Mouse (Mus musculus): ENCODE data around the gene Sacs.

Gene Sacs

DNA sequence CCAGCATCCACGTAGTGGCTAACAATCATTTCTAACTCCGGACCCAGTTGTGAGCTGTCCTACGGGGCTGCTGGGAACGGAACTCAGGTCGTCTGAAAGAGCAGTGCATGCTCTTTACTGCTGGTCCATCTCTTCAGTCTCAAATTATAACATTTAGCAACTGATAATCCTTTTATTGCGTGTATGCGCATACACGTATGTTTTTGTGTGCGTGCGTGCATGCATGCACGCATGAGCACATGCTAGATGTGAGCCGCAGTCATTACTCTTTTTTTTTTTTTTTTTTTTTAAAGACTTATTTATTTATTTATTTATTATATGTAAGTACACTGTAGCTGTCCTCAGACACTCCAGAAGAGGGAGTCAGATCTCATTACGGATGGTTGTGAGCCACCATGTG, 12.2 kb downstream of the Sacs start:
- POLR2A ChIA-PET = interaction anchor here in 1 of 4 experiments (1.2 kb wide), 1 partner anchor 30 kb away, joined by 3 read pairs; no protein-coding TSS in a partner anchor
- CTCF ChIA-PET = interaction anchor here in 2 of 4 experiments (0.6 kb wide), 3 partner anchors 167 to 407 kb away, joined by 3 to 5 read pairs (median 3); no protein-coding TSS in a partner anchor

DNA sequence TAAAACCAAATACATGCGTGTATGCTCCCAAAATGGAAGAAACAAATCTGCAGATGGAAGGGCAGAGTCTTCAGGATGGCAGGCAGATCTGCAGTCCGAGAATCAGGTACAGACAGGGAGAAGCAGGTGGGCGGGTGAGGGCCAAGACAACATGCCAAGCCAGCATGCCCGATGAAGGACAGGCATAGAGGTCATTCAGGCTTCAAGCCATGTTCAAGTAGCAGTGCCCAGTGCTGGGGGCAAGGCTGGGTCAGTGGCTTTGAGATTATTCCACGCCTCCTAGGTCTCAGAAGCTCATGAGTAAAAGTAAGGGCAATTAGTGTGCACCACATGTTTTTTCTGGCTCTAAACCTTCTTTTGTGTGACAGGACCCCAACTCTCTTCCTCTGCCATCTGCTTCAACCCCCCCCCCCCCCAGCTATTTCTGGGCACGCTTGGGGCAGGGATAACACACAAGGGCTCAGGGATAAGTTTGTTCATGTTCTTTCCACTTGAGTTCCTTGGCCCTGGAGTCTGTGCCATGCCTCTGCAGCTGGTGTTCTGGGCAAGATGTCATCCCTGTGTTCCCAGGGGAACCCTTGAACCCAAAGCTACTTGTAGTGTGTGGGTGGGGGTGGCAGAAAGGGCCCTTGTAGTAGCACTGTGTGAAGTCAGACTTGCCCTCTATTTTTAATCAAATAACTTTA, 16.8 kb downstream of the Sacs start:
- ChIA-PET POLR2A (interaction anchor here in 1 of 4 experiments (0.7 kb wide), 1 partner anchor 23 kb away, joined by 3 read pairs; no protein-coding TSS in a partner anchor), CTCF (interaction anchor here in 2 of 4 experiments (0.6 to 0.7 kb wide), 2 partner anchors 138 to 356 kb away, joined by 3 read pairs; no protein-coding TSS in a partner anchor)

DNA sequence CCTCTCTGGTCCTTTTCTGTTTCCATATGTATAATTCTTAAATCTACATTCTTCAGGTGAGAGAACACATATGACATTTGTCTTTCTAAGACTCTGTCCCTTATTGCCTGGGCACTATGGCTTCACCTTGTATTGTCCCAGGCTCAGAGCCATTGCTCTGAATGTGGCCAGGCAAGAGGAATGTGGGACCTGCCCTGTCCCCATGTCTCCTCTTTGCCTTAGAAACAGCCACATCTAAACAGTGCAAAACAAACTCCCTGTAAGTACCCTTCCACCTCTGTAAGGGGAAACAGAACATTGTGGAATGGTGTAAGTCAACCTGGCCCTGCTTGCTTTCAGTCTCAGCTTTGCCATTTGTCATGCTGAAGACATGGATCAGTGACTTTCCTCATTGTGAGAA, 17.4 kb downstream of the Sacs start:
- CTCF ChIA-PET = interaction anchor here in 1 of 4 experiments (0.6 kb wide), 2 partner anchors 262 to 357 kb away, joined by 3 to 9 read pairs; no protein-coding TSS in a partner anchor
- POLR2A ChIA-PET = interaction anchor here in 2 of 4 experiments (0.5 to 1.8 kb wide), 3 partner anchors 10 to 443 kb away, joined by 3 to 5 read pairs (median 3); no protein-coding TSS in a partner anchor

DNA sequence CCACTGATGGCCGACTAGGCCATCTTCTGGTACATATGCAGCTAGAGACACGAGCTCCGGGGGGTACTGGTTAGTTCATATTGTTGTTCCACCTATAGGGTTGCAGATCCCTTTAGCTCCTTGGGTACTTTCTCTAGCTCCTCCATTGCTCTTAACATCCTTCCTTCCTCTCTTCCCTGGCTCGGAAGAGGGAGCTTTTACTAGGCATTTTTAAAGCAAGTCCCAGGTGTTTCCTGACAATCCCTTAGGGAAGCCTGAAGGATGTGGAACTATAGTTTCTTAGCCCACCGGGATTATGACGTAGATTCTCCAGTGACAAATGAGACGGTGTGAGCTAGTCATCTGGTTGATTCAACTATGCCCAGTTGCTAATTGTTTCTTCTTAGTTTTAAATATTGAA, 19.2 kb downstream of the Sacs start:
- CTCF ChIA-PET = interaction anchor here in 2 of 4 experiments (0.5 to 1.1 kb wide), 2 partner anchors 14 to 72 kb away, joined by 3 to 4 read pairs; no protein-coding TSS in a partner anchor
- POLR2A ChIA-PET = interaction anchor here in 1 of 4 experiments (1.8 kb wide), 1 partner anchor 12 kb away, joined by 5 read pairs; no protein-coding TSS in a partner anchor

DNA sequence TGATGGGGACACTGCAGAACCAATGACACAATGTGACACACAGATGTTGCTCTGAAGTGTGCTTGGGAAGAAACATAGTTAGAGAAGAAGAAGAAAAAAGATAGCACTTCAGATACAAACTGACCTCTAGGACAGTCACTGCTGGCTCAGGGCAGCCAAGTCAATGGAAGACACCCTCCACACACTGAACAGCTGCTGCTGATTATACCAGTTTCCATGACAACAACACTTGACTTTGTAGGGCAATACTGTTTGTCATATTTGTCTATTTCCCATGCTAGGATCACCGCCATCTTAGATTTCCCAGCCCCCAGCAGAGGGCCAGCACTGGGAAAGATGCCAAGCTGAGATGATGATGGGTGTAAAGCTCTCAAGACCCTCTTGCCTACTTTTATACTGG, 22.7 kb downstream of the Sacs start:
- ChIA-PET POLR2A (interaction anchor here in 3 of 4 experiments (0.9 to 1.9 kb wide), 6 partner anchors 12 to 77 kb away, joined by 3 to 10 read pairs (median 4); no protein-coding TSS in a partner anchor), CTCF (no interaction called here)

DNA sequence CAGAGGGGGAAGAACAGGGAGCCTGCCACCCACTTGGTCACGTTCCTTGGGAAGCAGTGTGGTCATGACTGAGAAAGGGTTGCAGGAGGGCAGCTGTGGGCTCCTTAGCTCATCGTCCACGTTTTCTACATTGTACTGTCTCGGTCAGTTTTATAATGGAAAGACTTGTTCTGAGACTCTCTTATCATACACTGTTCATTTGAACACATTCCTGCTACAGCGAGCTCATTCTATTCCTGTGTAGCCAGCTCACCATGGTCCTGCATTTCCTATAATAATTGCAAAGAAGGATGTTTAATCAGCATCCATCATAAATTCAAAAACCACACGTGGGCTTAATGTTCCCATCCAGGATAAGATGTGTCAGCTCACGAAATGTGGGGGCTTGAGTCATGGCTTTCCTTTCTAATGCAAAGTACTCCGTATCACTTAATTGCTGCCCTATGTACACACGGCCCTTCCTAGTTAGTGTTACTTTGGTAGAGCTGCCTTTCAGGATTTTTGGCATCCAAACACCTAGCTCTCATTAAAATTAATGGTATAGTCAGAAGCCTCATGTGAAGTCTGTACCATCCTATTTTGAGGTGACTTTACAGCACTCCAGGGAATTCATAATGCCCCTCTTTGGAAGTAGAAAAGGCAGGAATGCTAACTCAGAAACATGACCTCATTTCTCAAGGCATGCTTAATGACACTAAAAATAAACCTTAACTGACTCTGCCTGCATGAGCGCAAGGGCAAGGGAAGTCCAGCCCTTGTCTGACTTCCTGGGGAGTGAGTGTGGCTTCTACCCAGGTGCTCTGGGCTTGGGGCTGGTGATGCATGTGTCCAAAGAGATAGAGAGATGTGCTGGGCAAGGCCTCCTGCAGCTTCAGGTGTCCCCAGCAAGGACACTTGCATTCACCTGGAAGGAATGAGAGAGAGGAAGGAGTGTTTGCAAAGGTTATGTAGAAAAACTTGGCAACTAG, 23.4 kb downstream of the Sacs start:
- POLR2A ChIA-PET = interaction anchor here in 3 of 4 experiments (0.9 to 1.9 kb wide), 6 partner anchors 11 to 76 kb away, joined by 3 to 10 read pairs (median 4); no protein-coding TSS in a partner anchor
- CTCF ChIA-PET = interaction anchor here in 2 of 4 experiments (0.5 to 0.6 kb wide), 2 partner anchors 480 to 602 kb away, joined by 3 to 4 read pairs; no protein-coding TSS in a partner anchor

DNA sequence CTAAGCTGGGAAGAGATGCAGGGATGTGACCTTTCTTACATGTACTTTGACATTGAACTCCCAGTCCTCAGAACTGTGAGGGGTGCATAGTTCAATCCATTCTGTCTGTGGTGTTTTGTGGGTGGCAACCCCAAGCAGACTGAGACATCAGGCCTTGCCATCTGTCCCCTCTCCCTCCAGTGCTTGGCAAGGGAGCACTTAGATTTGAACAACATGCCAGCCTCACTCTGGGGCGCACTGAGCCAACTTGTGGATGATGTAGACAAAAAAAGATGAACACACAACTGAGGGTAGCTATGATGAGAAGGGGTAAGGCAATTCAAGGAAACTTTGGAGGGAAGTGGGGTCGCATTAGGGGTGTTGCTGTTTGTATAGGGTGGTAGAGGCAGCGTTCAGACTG, 26.2 kb downstream of the Sacs start:
- ChIA-PET CTCF (no interaction called here), POLR2A (no interaction called here)

DNA sequence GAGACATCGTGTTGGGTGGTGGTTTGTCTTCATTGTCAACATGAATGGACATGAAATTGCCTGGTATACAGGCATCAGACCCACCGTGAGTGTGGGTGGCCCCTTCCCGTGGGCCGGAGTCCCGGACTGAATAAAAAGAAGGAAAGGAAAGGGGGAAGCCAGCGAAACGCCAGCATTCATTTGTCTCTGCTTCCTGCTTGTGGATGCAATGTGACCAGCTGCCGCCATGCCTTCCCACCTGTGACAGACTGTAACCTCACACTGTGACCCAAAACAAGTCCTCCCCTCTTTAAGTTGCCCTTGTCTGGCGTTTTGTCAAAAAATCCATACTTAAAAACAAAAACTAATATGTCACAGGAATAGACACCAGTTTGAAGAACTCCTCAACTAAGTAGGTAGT, 27.7 kb downstream of the Sacs start:
- ChIA-PET CTCF (no interaction called here), POLR2A (no interaction called here)

DNA sequence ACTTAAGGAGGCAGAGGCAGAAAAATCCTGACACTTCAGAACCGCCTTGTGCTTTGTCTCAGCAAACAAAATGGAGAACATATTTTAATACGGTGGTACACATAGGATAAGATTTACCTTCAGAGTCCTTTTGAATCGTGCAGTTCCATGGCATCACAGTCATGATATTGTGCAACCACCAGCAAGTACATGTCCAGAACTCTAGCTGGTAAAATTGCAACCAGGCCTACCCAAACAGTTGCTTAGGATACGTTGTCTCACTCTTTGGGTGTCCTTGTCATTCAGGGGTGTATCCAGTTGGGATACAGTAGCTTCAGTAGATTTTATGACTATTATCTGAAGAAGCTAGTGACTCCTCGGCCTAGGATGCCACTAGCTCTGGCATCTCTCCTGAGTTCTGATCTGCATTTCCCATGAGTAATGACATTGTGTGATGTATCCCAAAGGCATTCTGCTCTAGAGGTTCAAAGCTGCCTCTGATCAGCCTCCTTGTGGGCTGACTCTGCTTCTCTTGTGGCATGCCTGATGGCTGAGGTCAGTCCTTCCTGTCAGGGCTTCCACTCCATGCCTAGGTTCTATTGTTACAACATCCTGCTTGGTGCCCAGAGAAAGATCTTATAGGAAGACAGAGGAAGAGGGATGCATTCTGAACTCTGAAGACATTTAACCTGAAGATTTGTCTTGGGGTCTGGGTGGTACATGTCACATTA, 33.2 kb downstream of the Sacs start:
- POLR2A ChIA-PET = interaction anchor here in 3 of 4 experiments (0.8 to 2.3 kb wide), 8 partner anchors 11 to 1162 kb away, joined by 3 to 15 read pairs (median 3); partner anchors contain the start of gene Mipep (in 1 of the 3)
- CTCF ChIA-PET = interaction anchor here in 1 of 4 experiments (1.5 kb wide), 1 partner anchor 123 kb away, joined by 4 read pairs; no protein-coding TSS in a partner anchor

DNA sequence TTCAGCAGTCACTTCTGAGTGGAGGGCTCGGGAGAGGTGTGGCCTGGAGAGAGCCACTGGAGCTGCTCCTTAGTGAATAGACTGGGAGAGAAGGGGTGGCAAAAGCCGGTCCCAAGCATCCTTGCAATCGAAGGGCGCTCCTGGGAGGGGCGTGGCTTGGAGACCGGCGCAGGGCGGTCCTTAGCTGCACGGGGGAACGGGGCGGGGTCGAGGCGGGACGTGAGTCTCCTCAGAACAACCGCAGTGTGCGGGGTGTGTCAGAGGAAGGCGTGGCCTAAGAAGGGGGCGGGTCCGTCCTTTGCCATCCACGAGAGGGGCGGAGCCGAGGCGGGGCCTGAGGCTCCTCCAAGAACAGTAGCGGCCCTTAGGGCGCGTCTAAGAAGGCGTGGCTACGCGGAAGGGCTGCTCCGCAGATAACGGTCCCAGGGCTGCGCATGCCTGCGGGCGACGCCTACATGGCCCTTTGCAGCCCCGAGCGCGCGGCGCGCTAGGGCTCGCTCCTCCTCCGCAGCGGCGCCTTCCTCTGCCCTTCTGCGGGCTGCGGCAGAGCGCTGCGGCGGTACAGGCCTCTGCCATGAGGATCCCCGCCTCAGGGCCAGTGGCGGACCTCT, 34.4 kb downstream of the Sacs start:
- ChIA-PET CTCF (interaction anchor here (0.5 to 1.5 kb wide), 11 partner anchors 15 to 1154 kb away, joined by 3 to 11 read pairs (median 4); partner anchors contain the start of gene Mipep (in 1 of the 4)), POLR2A (interaction anchor here in 3 of 4 experiments (0.7 to 2.6 kb wide), 36 partner anchors 9 to 1161 kb away, joined by 3 to 15 read pairs (median 4); partner anchors contain the start of genes Sacs (in 2 of the 3), Ebpl (in 1 of the 3), Mipep (in 1 of the 3) and Mtmr6 (in 1 of the 3))

DNA sequence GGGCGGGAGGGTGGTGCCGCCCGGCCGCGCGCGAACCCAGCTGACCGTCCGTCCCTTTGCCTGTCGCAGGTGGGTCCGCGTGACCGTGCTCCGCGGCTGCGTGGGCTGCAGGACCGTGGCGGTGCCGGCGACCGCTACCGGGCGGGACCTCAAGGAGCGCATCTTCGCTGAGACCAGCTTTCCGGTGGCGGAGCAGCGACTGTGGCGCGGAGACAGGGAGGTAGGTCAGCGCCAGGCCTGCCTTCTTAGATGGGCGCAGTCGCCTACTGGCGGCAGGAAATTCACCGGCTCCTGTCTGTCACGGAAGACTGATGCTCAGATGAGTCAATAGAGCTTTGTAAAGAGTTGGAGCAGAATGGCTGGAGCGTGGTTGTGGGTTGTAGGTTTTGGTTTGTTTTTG, 35.0 kb downstream of the Sacs start:
- ChIA-PET POLR2A (interaction anchor here in 3 of 4 experiments (0.7 to 2.6 kb wide), 24 partner anchors 9 to 539 kb away, joined by 3 to 15 read pairs (median 4); partner anchors contain the start of genes Sacs (in 2 of the 3), Ebpl (in 1 of the 3), Mipep (in 1 of the 3) and Spata13 (in 1 of the 3)), CTCF (interaction anchor here in 2 of 4 experiments (0.5 to 1.5 kb wide), 6 partner anchors 121 to 473 kb away, joined by 3 to 7 read pairs (median 3); partner anchors contain the start of gene Mipep (in 1 of the 2))

DNA sequence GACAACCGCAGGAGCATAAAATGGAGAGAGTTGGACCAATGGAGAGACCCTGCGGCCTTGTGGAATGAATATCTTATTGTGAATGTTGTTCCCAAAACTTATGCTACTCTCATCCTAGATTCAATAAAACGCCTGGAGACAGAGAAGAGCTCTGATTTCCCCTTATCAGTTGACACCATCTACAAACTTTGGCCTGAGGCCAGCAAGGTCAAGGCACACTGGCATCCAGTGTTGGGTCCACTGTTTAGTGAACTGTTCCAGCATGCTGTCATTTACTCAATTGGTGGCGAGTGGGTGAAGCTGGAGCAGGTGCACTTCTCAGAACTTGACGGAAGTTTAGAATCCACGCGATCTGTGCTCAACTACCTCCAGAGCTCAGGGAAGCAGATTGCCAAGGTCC, 53.6 kb downstream of the Sacs start:
- ChIA-PET CTCF (interaction anchor here in 2 of 4 experiments (0.8 to 1.3 kb wide), 2 partner anchors 102 kb away, joined by 3 to 4 read pairs; no protein-coding TSS in a partner anchor), POLR2A (interaction anchor here in 2 of 4 experiments (1.2 to 1.4 kb wide), 3 partner anchors 14 to 102 kb away, joined by 3 read pairs; no protein-coding TSS in a partner anchor)

DNA sequence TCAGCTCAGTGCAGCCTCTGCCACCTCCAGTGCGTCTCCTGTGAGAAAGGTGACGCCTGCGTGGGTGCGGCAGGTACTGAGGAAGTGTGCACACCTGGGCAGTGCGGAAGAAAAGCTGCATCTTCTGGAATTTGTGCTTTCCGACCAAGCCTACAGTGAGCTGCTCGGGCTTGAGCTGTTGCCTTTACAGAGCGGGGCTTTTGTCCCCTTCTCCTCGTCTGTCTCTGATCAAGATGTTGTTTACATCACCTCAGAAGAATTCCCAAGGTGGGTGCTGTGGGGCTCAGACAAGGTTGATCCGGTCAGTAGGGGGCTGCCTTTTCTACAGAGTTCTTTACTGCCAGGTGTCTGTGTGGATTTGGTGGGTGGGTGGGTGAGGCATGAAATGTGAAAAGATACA, 54.1 kb downstream of the Sacs start:
- POLR2A ChIA-PET = interaction anchor here in 2 of 4 experiments (1.2 to 1.5 kb wide), 4 partner anchors 15 to 118 kb away, joined by 3 read pairs; no protein-coding TSS in a partner anchor
- CTCF ChIA-PET = interaction anchor here in 3 of 4 experiments (0.5 to 1.3 kb wide), 3 partner anchors 102 to 420 kb away, joined by 3 to 4 read pairs (median 3); no protein-coding TSS in a partner anchor

DNA sequence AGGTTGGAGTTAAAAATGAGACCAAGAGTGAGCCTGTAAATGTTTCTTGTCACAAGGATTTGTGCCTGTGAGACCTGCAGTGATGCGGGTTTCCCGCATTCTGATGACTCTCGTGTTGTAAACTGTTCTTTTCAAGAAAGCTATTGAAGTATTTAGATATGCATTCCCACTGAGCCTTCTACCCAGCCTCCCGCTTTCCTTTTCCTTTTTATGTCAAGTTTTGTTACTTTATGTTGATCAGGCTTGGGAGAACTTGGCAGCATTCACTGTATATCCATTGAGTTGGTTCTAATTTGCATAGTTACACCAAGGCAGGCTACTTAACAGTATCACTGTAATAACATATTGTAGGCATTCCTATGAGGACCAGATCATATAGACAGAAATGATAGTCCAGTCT, 56.2 kb downstream of the Sacs start:
- POLR2A ChIA-PET = interaction anchor here in 2 of 4 experiments (0.7 to 1.3 kb wide), 2 partner anchors 10 to 22 kb away, joined by 3 to 5 read pairs; no protein-coding TSS in a partner anchor
- CTCF ChIA-PET = interaction anchor here in 1 of 4 experiments (0.6 kb wide), 1 partner anchor 83 kb away, joined by 11 read pairs; no protein-coding TSS in a partner anchor

DNA sequence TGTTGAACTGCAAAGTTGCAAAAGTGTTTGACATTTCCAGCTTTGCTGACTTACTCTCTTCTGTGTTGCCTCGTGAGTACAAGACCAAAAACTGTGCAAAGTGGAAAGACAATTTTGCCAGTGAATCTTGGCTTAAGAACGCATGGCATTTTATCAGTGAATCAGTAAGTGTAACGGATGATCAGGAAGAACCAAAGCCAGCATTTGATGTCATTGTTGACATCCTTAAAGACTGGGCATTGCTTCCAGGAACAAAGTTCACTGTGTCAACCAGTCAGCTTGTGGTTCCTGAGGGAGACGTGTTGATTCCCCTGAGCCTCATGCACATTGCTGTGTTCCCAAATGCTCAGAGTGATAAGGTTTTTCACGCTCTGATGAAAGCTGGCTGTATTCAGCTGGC, 71.9 kb downstream of the Sacs start:
- POLR2A ChIA-PET = interaction anchor here in 1 of 4 experiments (1.3 kb wide), 1 partner anchor 17 kb away, joined by 3 read pairs; no protein-coding TSS in a partner anchor
- CTCF ChIA-PET = no interaction called here

DNA sequence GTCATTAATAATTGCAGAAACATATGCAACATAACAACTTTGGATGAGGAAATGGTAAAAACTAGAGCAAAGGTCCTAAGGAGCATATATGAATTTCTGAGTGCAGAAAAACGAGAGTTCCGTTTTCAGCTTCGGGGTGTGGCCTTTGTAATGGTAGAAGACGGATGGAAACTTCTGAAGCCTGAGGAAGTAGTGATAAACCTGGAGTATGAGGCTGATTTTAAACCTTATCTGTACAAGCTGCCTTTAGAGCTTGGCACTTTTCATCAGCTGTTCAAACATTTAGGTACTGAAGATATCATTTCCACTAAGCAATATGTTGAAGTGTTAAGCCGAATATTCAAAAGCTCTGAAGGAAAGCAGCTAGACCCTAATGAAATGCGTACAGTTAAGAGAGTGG, 73.5 kb downstream of the Sacs start:
- POLR2A ChIA-PET = interaction anchor here in 1 of 4 experiments (0.6 to 0.9 kb wide), 2 partner anchors 39 to 1249 kb away, joined by 3 to 6 read pairs; no protein-coding TSS in a partner anchor
- CTCF ChIA-PET = interaction anchor here in 2 of 4 experiments (0.5 to 1.0 kb wide), 3 partner anchors 83 to 412 kb away, joined by 3 to 4 read pairs (median 3); no protein-coding TSS in a partner anchor
